Mouse (Mus musculus) layer of hippocampus, postnatal 25 days (tissue): ENCODE data around the gene Prc1. TPM values are rescaled to one million over a fixed set of nuclear protein-coding genes. Genes with fewer than 3 reads are reported as not detected.
"Not testable (repeated sequence)": the region's sequence is repeated elsewhere in the genome, so short reads cannot be mapped to it uniquely, and the experiment has no call there.

Experiments used
- DNase-seq, 2 experiments: peaks; one replicate each; pipeline ENCODE4 v3.0.0; 2022; ENCODE audit warnings: mixed read lengths in 2 of 2, low spot score in 1 of 2; ENCODE audit errors: extremely low spot score in 1 of 2
- total RNA-seq, 2 experiments: library from RNA; stranded (reverse); gene quantifications; 2 replicates each; pipeline ENCODE4 v1.2.3; 2021

The Prc1 gene
- total RNA-seq, 2 experiments from 2014 or later = 2.2 to 2.7 TPM

DNA sequence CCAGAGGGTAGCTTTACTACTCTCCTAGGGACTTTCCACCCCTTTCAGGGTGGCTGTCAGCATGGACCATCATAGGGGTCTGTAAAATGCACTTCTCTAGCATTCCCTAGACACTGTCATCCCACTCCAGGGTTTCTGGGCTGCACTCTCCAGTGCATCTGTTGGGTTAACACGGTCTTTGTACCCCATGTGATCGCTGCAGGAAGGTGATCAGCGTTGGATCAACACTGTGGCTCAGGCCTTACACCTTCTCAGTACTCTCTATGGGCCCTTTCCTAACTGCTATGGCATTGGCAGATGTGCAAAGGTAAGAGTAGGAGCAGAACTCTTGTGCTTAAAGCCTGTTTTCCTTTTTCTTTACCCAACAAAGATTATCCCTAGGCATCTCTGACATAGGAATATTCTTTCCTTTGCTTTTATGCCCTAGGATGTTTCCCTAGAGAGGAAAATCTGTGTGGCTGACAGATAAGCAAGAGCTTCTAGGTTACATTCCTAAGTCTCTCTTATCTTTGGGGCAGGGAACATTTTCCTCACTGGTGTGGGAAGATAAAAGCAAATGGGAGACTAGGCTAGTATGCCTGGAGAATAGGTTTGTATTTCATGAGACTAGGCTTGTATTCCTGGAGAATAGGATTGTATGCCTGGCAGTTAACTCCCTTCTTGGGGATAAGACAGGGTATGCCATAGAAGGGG, 10.9 kb upstream of the Prc1 start:
- no peak for DNase-seq

DNA sequence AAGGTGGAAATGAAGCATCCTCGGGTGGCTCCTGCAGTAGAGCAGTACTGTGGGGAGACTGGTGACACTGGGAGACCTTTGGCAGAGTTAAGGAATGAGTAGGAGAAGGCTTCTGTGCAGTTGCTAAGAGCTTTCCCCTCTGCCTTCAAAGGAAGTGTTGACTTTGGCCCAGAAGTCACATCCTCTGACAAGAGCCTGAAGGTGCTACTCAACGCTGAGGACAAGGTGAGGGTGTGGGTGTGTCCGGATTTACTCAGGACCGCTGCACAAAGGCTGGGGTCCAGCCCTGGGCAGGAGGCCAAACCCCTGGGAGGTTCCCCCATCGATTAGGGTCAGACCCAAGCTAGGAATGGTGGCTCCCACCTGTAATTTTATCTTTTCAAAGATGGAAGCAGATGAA, 9.9 kb upstream of the Prc1 start:
- DNase-seq = no peak

- DNase-seq = no peak
Observed at GRCm38 (mm10) chr7:80285725-80286124, 8.5 kb upstream of the Prc1 start.

DNA sequence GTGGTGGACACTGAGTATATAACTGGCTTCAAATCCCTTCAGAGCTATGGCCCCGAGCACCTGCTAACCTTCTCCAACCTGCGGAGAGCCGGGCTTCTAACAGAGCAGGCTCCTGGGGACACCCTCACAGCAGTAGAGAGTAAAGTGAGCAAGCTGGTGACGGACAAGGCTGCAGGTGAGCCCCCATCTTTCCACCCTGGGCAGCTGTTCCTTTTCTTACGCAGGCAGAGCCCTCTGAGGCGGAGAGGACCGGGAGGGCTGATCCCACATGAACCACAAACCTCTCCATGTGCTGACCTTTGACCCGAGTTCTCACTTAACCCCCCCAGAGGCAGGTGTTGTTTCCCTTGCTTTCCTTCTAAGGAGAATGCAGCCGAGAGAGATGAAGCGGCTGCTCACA, 6.5 kb upstream of the Prc1 start:
- DNase-seq = no peak

GRCm38 (mm10) chr7:80294764-80295648, 756 bp downstream of the Prc1 start:
- DNase-seq = no peak

- DNase-seq = no peak
Observed at GRCm38 (mm10) chr7:80296462-80296861, 2.2 kb downstream of the Prc1 start.

GRCm38 (mm10) chr7:80297041-80297440, 2.8 kb downstream of the Prc1 start:
- no peak for DNase-seq

DNA sequence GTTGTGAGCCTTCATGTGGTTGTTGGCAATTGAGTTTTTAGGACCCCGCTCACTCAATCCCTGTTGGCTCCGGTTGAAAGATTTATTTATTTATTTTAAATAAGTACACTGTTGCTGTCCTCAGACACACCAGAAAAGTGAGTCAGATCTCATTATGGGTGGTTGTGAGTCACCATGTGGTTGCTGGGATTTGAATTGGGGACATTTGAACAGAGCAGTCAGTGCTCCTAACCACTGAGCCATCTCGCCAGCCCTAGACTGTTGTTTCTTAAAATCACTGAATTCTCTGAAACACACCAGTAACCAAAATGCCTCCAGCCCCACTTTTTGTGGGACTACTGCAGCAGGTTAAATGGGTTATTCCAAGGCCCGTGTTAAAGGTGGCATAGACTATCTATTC, 4.5 kb downstream of the Prc1 start:
- no peak for DNase-seq

DNA sequence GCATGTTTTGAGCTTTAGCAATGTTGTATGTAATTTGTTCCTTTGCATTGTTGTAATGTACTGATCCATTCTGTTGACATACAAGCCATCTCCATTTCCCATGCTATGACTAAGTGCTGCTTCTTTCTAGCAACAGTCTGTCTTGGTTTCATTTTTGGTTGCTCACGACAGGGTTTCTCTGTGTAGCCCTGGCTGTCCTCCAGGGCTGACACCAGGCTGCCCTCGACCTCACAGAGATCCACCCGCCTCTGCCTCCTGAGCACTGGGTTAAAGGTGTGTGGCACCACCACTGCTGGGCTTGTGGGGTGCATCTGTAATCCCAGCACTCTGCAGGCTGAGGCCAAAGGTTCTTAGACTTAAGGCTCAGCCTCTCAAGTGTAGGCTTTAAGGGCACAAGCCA, 5.3 kb downstream of the Prc1 start:
- no peak for DNase-seq

- no peak for DNase-seq
Observed at GRCm38 (mm10) chr7:80301522-80301921, 7.3 kb downstream of the Prc1 start.

DNA sequence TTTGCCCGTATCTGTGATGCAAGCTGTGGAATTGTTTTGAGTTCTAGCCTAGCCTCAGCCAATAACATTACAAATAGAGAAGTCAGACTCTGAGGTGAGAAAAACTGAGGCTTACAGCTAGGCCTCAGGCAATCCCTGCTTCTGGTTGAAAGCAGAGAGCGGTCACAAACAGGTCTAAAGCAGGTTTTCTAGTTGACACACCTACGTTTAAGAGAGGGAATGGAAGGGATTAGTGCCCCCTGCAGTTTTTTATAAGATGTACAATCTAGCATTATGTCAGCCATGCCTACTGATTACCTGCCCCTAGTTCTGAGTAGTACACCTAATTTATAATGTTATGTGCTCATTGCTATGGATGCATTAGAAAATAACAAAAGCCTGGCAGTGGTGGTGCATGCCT, 13.5 kb downstream of the Prc1 start:
- DNase-seq = no peak

DNA sequence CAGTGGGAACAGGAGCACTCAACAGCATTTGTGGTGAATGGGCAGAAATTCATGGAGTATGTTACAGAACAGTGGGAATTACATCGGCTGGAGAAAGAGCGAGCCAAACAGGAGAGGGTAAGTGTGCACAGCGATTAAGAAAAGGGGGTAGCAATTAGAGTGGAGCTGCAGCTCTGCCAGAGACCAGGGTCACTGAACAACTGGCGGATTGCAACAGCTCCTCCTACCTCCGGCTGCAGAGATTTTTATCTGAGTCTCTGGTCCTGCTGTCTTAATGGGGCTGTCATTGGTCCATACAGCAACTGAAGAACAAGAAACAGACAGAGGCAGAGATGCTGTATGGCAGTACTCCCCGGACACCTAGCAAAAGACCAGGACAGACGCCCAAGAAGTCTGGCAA, 16.5 kb downstream of the Prc1 start:
- DNase-seq = no peak

DNA sequence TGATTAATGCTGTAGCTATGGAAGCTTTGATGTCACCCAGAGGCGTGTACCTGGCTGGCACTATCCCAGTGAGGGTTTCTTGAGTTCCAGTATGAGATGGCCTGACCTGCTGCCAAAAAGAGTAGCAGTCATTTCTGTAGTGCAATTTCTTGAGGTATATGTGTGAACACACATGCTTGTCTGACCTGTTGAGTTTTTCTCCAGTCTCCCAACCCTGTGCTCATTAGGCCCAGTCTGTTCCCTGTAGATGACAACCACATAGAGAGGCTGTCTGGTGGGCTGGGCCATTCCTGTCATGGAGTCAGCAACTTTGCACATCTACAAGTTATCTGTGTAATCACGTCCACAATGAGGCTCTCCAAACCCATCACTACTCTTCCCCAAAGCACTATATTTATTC, 21.5 kb downstream of the Prc1 start:
- no peak for DNase-seq

DNA sequence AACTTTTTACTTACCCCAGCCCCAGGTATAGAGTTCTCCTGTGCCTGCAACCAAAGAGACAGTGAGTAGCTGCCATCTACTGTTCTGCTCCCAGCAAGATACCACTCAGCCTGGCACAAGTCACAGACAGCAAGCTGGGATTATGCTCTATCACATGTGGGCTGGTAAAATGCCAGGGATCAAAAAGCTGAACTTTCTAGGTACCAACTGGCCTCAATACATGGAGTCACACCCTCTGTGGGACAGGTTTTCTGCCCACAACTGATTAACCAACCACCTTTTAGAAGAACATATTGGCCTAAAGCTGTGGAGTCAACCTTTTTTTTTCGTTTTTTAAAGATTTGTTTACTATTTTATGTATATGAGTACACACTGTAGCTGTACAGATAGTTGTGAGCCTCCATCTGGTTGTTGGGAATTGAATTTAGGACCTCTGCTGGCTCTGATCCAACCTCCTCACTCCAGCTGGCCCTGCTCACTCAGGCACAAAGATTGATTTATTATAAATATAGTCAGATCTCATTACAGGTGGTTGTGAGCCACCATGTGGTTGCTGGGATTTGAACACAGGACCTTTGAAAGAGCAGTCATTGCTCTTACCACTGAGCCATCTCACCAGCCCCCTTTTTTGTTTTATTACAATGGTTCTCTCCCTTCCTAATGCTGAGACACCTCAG, 23.3 kb downstream of the Prc1 start:
- DNase-seq = no peak

- DNase-seq = no peak
Observed at GRCm38 (mm10) chr7:80318670-80319069, 24.4 kb downstream of the Prc1 start.

GRCm38 (mm10) chr7:80319846-80320496, 25.7 kb downstream of the Prc1 start:
- DNase-seq = no peak

DNA sequence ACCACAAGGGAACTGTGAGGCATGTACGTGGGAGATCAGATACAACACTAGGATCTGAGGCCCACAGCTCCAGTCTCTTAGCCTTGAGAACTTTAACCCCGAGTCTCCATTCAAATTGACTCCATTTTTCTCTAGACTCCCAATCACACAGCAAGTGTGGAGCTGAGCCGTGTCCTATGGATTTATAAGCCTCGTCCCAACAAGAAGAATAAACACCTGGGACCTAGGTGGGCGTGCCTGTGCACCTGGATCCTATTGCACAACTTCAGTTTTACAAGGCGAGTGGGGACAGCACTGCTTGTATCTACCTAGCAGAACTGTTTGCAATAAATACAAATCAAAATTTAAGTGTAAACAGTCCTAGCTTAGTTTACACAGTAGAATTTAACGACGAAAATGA, 29.1 kb downstream of the Prc1 start:
- no peak for DNase-seq

GRCm38 (mm10) chr7:80324043-80324815, 30.0 kb downstream of the Prc1 start, which contains the start of gene Rccd1:
Gene Rccd1 (minus strand): TSS chr7:80324454.
- DNase-seq = peak; percentile 91 to 94

DNA sequence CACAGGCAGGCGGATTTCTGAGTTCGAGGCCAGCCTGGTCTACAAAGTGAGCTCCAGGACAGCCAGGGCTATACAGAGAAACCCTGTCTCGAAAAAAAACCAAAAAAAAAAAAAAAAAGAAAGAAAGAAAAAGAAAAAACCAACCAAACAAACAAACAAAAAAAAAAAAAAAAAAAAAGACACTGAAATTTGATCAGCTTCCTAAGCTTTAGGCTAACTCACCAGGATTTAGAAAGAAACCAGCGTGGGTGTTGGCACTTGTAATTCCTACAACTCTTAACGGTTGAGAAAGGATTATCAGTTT, 30.5 kb downstream of the Prc1 start:
- DNase-seq = not testable (repeated sequence)

DNA sequence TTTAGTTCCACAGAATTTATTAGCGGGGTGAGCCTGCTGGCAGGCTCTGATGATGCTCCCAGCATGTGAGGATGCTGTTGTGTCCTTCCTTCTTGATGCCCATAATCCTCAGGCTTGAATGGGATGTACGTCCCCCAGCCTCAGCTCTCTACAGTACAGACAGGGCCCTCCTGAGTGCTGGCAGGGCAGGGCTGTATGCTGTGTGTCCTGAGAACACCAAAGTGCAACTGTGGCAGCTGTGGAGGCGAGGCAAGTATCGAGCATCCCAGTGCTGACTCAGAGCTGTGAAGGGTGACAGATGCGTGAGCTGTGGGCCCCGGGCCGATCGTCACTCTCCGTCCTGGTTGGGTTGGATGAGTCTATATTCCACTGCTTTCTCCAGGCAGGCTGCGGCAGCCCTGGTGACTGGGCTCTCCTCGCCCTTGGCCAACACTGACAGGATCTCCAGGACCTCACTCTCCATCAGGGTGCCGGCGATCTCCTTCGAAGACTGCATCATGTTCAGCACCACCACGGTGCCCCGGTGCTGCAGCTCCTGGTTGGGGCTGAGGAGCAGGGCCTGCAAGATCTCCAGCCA, 31.1 kb downstream of the Prc1 start:
- DNase-seq = no peak
